32 mouse cellular contexts compared by ENCODE assay signal in the genomic region with DNA sequence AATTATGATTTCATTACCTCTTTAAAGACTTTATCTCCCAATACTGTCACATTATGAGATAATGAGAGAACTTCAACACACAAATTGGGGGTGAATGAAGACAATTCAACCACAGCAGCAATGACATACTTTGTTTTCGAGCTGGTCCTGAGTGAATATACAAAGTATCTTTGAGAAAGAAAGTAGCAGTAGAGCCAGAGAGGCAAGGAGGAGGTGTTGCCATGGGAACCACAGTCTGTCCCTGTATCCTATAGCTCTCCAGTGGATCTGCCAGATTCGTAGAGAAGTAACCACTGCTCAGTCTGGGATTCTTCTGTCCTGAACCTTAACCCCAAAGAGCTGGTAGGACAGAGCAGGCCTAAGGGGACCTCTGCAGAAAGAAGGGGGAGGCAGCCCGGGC. TPM values are rescaled to one million over a fixed set of nuclear protein-coding genes. Genes with fewer than 3 reads are reported as not detected.
DNase-seq lines count a peak whose midpoint lies in the region; ATAC-seq and TF ChIP-seq lines count a peak whose summit lies in the region.
"Had no signal": no experiment of that assay in that cellular context is flagged by ENCODE, and none has a peak within 500 bp of the region (broad histone marks: within the 10 kb centered on the region; RNA-seq: fewer than 3 reads in every experiment).

No protein-coding gene starts in this region.

- H3K27me3 ChIP-seq in forebrain, postnatal 0 days (ENCODE audit: insufficient read depth, low read length): no peaks in the 10 kb centered on the region
- H3K27me3 ChIP-seq in forebrain, embryonic 16.5 days (replicated peaks; ENCODE audit: control insufficient read depth, insufficient read depth, low read length): 0 out of 2 replicates have a peak, but pooled peaks cover 2% of the 10 kb centered on the region
- no peaks in the 10 kb centered on the region for H3K27me3 ChIP-seq in hindbrain, embryonic 12.5 days
- H3K27me3 ChIP-seq: embryonic facial prominence, embryonic 12.5 days; kidney, embryonic 15.5 days; neural tube, embryonic 15.5 days; stomach, embryonic 15.5 days had no signal

- no peaks in the 10 kb centered on the region for H3K36me3 ChIP-seq in forebrain, postnatal 0 days (ENCODE audit: insufficient read depth)
- H3K36me3 ChIP-seq in forebrain, embryonic 16.5 days (ENCODE audit: control insufficient read depth, insufficient read depth): no peaks in the 10 kb centered on the region
- H3K36me3 ChIP-seq in hindbrain, embryonic 12.5 days: no peaks in the 10 kb centered on the region
- H3K36me3 ChIP-seq: embryonic facial prominence, embryonic 12.5 days; hindbrain, embryonic 10.5 days; kidney, embryonic 15.5 days; neural tube, embryonic 15.5 days; stomach, embryonic 15.5 days had no signal

- WGBS in forebrain, postnatal 0 days: 51% methylated on average over 3 of the region's 3 CpGs
- 66% methylated on average over 3 of the region's 3 CpGs for WGBS in forebrain, embryonic 16.5 days
- 75% methylated on average over 3 of the region's 3 CpGs for WGBS in hindbrain, embryonic 12.5 days

- no peaks in the 10 kb centered on the region for H3K9me3 ChIP-seq in forebrain, postnatal 0 days (ENCODE audit: low read length)
- H3K9me3 ChIP-seq in forebrain, embryonic 16.5 days (ENCODE audit: control insufficient read depth, low read length): no peaks in the 10 kb centered on the region
- H3K9me3 ChIP-seq in hindbrain, embryonic 12.5 days (replicated peaks): no peaks in the 10 kb centered on the region
- H3K9me3 ChIP-seq: embryonic facial prominence, embryonic 12.5 days; hindbrain, embryonic 10.5 days; kidney, embryonic 15.5 days; neural tube, embryonic 15.5 days; stomach, embryonic 15.5 days had no signal

- no peak overlapping the region for H3K9ac ChIP-seq in forebrain, postnatal 0 days
- no peak overlapping the region for H3K9ac ChIP-seq in forebrain, embryonic 16.5 days (replicated peaks; ENCODE audit: low read depth, low read length)
- H3K9ac ChIP-seq in hindbrain, embryonic 12.5 days: no peak overlapping the region
- H3K9ac ChIP-seq: embryonic facial prominence, embryonic 12.5 days; kidney, embryonic 15.5 days; liver, embryonic 14.5 days; lung, embryonic 14.5 days; neural tube, embryonic 15.5 days; stomach, embryonic 15.5 days had no signal

- no peak for TF ChIP-seq CTCF in forebrain, postnatal 0 days (IDR thresholded peaks at IDR 0.05; ENCODE audit: low read depth)

- H3K27ac ChIP-seq in forebrain, postnatal 0 days (ENCODE audit: low read depth, low read length): no peak overlapping the region
- H3K27ac ChIP-seq in forebrain, embryonic 16.5 days (ENCODE audit: low read length): no peak overlapping the region
- no peak overlapping the region for H3K27ac ChIP-seq in hindbrain, embryonic 12.5 days
- H3K27ac ChIP-seq: embryonic facial prominence, embryonic 12.5 days; hindbrain, embryonic 10.5 days; kidney, embryonic 15.5 days; layer of hippocampus, adult 2 months; liver, embryonic 14.5 days; neural tube, embryonic 15.5 days; stomach, embryonic 15.5 days had no signal

- H3K4me1 ChIP-seq in forebrain, postnatal 0 days (ENCODE audit: insufficient read depth): 0 out of 2 replicates have a peak, but pooled peaks cover 2% of the 10 kb centered on the region
- peaks cover 15% of the 10 kb centered on the region for H3K4me1 ChIP-seq in forebrain, embryonic 16.5 days (replicated peaks; ENCODE audit: control insufficient read depth, insufficient read depth, low read length)
- no peaks in the 10 kb centered on the region for H3K4me1 ChIP-seq in hindbrain, embryonic 12.5 days
- H3K4me1 ChIP-seq: stomach, embryonic 15.5 days had no signal

- intact Hi-C loops in left cerebral cortex, postnatal 25 days (cut with DNase I): no loop called here
- intact Hi-C loops in left cerebral cortex, postnatal 4 days (cut with DNase I): no loop called here

- no peak; the same call in 1 of the 2 replicates for ATAC-seq in forebrain, postnatal 0 days
- ATAC-seq in forebrain, embryonic 16.5 days: no peak
- no peak for ATAC-seq in hindbrain, embryonic 12.5 days (ENCODE audit: low FRiP score)
- ATAC-seq: forebrain, embryonic 14.5 days; hindbrain, embryonic 16.5 days had no signal

- DNase-seq in forebrain, postnatal 0 days: peak; percentile 43
- peak; percentile 57 to 76 for DNase-seq in left cerebral cortex, postnatal 25 days (ENCODE audit: low spot score in 2 of 2)
- DNase-seq in left cerebral cortex, postnatal 4 days: no peak
- DNase-seq in right cerebral cortex, adult 2 months (ENCODE audit: low spot score in 2 of 2): peak; percentile 31 to 62
- no peak for DNase-seq in right cerebral cortex, postnatal 4 days
- DNase-seq in right cerebral cortex, postnatal 25 days: peak; percentile 33
- DNase-seq: adrenal gland, adult 8-10 months; cerebellum, adult 11-12 months; cerebellum, adult 9-11 months; embryo, embryonic 11 days; gastrocnemius, postnatal 14 days; heart, postnatal 14 days; kidney, adult 18-20 months; kidney, postnatal 25 days; liver; lung, postnatal 14 days; retina, postnatal 1 day had no signal

- H3K4me2 ChIP-seq in forebrain, postnatal 0 days (ENCODE audit: low read depth): no peak overlapping the region
- H3K4me2 ChIP-seq in forebrain, embryonic 16.5 days (ENCODE audit: low read length): no peak overlapping the region
- no peak overlapping the region for H3K4me2 ChIP-seq in hindbrain, embryonic 12.5 days (replicated peaks)
- H3K4me2 ChIP-seq: embryonic facial prominence, embryonic 12.5 days; kidney, embryonic 15.5 days; lung, embryonic 14.5 days; neural tube, embryonic 15.5 days; stomach, embryonic 15.5 days had no signal

- no peak overlapping the region for H3K4me3 ChIP-seq in forebrain, postnatal 0 days (ENCODE audit: low read depth, low read length)
- no peak overlapping the region for H3K4me3 ChIP-seq in forebrain, embryonic 16.5 days (replicated peaks; ENCODE audit: low read length)
- H3K4me3 ChIP-seq in hindbrain, embryonic 12.5 days: no peak overlapping the region
- H3K4me3 ChIP-seq: embryonic facial prominence, embryonic 12.5 days; hindbrain, embryonic 10.5 days; kidney, embryonic 15.5 days; layer of hippocampus, adult 2 months; neural tube, embryonic 15.5 days; stomach, embryonic 15.5 days had no signal

RNA-seq across cellular contexts. Expression of a gene that starts 35.2 kb away (rescaled TPM):
- 31.6 and 37.6 TPM in 2 replicates for total RNA-seq in forebrain, postnatal 0 days (2014; rRNA removed)
- polyA plus RNA-seq in forebrain, postnatal 0 days (2015; fragmentation: Nextera tagmentation; extraction: Ambion mirVana): 18.4 and 23.2 TPM in 2 replicates
- polyA plus RNA-seq in forebrain, embryonic 16.5 days (2015; fragmentation: Nextera tagmentation; extraction: Ambion mirVana): 4.7 and 5.4 TPM in 2 replicates
- 100 to 1,000 TPM; 826 to 894 TPM for total RNA-seq in left cerebral cortex, postnatal 25 days (2021)
- total RNA-seq in left cerebral cortex, postnatal 4 days (2021): 100 to 1,000 TPM; 130 to 177 TPM
- not detected in 2 replicates for polyA plus RNA-seq in hindbrain, embryonic 12.5 days (2016; fragmentation: Nextera tagmentation; extraction: Ambion mirVana)
- total RNA-seq: CH12.LX; granulocyte monocyte progenitor cell, adult 5-6 weeks had no signal
- polyA plus RNA-seq: C2C12 had no signal

RNA-seq across cellular contexts. Expression of a gene that starts 58.8 kb away (rescaled TPM):
- 10.5 and 16.6 TPM in 2 replicates for total RNA-seq in forebrain, postnatal 0 days (2014; rRNA removed)
- polyA plus RNA-seq in forebrain, postnatal 0 days (2015; fragmentation: Nextera tagmentation; extraction: Ambion mirVana): 14.9 and 20.2 TPM in 2 replicates
- 13.6 and 13.7 TPM in 2 replicates for polyA plus RNA-seq in forebrain, embryonic 16.5 days (2015; fragmentation: Nextera tagmentation; extraction: Ambion mirVana)
- total RNA-seq in left cerebral cortex, postnatal 25 days (2021): 100 to 1,000 TPM in 1 of 2 experiments, 10 to 100 TPM in 1; 72.3 to 106 TPM
- 10 to 100 TPM; 30.2 to 31.9 TPM for total RNA-seq in left cerebral cortex, postnatal 4 days (2021)
- polyA plus RNA-seq in hindbrain, embryonic 12.5 days (2016; fragmentation: Nextera tagmentation; extraction: Ambion mirVana): 11.5 and 14.2 TPM in 2 replicates

Comparison
In these comparisons a context has a peak if more than half of its experiments do, and no peak if none do; other contexts are left out.
1. DNase-seq: peak in forebrain, postnatal 0 days (single experiment), left cerebral cortex, postnatal 25 days (2 of 2), right cerebral cortex, adult 2 months (2 of 2) and right cerebral cortex, postnatal 25 days (single experiment); none in left cerebral cortex, postnatal 4 days (single experiment) and right cerebral cortex, postnatal 4 days (single experiment).
2. RNA of a gene that starts 35.2 kb away (total RNA-seq): 826 to 894 TPM in left cerebral cortex, postnatal 25 days; 130 to 177 TPM in left cerebral cortex, postnatal 4 days and 31.6 to 37.6 TPM in forebrain, postnatal 0 days; every median in the first group is over 4 times any median in the second.